ENCODE assay signal across 15 mouse cellular contexts in the genomic region with DNA sequence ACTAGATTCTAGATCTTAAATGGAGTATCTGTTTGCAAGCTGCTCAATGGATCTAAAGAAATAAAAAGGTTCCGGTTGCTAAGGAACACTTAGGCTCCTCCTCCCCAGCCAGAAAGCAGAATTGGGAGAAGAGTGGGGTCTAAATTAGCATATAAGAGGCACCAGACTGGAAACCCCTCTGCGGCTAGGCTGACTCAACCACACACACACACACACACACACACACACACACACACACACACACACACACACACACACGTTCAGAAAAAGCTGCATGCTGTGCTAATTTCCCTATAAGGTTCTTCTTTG.
DNase-seq lines count a peak whose midpoint lies in the region; ATAC-seq and TF ChIP-seq lines count a peak whose summit lies in the region.
"Had no signal": no experiment of that assay in that cellular context is flagged by ENCODE, and none has a peak within 500 bp of the region (broad histone marks: within the 10 kb centered on the region; RNA-seq: fewer than 3 reads in every experiment).

No protein-coding gene starts in this region.

- ATAC-seq in frontal cortex, adult (ENCODE audit: low TSS enrichment) = peak; percentile 38
- peak; percentile 62 for ATAC-seq in forebrain, postnatal 0 days

- H3K9me3 ChIP-seq in forebrain, postnatal 0 days (ENCODE audit: low read length) = no peaks in the 10 kb centered on the region
- H3K9me3 ChIP-seq: embryonic facial prominence, embryonic 15.5 days; liver, embryonic 15.5 days had no signal

- 33% methylated on average over 3 of the region's 3 CpGs for WGBS in forebrain, postnatal 0 days

- H3K4me1 ChIP-seq in forebrain, postnatal 0 days (ENCODE audit: insufficient read depth) = no peaks in the 10 kb centered on the region; the same call in 1 of the 2 replicates
- H3K4me1 ChIP-seq: embryonic facial prominence, embryonic 15.5 days; liver, embryonic 15.5 days had no signal

- DNase-seq in frontal cortex, postnatal 36 days (ENCODE audit: low spot score in 2 of 2) = no peak
- peak; percentile 2 to 6 for DNase-seq in right cerebral cortex, adult 2 months (ENCODE audit: low spot score in 2 of 2)
- no peak for DNase-seq in right cerebral cortex, postnatal 25 days
- no peak for DNase-seq in forebrain, postnatal 0 days
- DNase-seq in thymus, adult 18-20 months = no peak
- no peak for DNase-seq in kidney, adult 8-10 months
- DNase-seq in frontal cortex, postnatal 25 days (ENCODE audit: low spot score in 2 of 2) = no peak
- DNase-seq: adrenal gland, adult 8-10 months; B cell, adult 2 months; cerebellum, postnatal 25 days; lung, postnatal 36 days had no signal

- no peak overlapping the region for H3K9ac ChIP-seq in forebrain, postnatal 0 days
- H3K9ac ChIP-seq: embryonic facial prominence, embryonic 15.5 days; liver, embryonic 15.5 days had no signal

- no peak overlapping the region for H3K4me3 ChIP-seq in forebrain, postnatal 0 days (ENCODE audit: low read depth, low read length)
- H3K4me3 ChIP-seq: embryonic facial prominence, embryonic 15.5 days; heart, adult 2 months; liver, embryonic 15.5 days had no signal

- H3K27me3 ChIP-seq in forebrain, postnatal 0 days (ENCODE audit: insufficient read depth, low read length) = no peaks in the 10 kb centered on the region
- H3K27me3 ChIP-seq: embryonic facial prominence, embryonic 15.5 days; liver, embryonic 15.5 days had no signal

- H3K27ac ChIP-seq in forebrain, postnatal 0 days (ENCODE audit: low read depth, low read length) = no peak overlapping the region
- H3K27ac ChIP-seq: embryonic facial prominence, embryonic 15.5 days; heart, adult 2 months; liver, embryonic 15.5 days had no signal

- H3K36me3 ChIP-seq in forebrain, postnatal 0 days (ENCODE audit: insufficient read depth) = no peaks in the 10 kb centered on the region
- H3K36me3 ChIP-seq: embryonic facial prominence, embryonic 15.5 days; liver, embryonic 15.5 days had no signal

- H3K4me2 ChIP-seq in forebrain, postnatal 0 days (ENCODE audit: low read depth) = no peak overlapping the region
- H3K4me2 ChIP-seq: embryonic facial prominence, embryonic 15.5 days; liver, embryonic 15.5 days had no signal

- no peak for TF ChIP-seq CTCF in forebrain, postnatal 0 days (IDR thresholded peaks at IDR 0.05; ENCODE audit: low read depth)

Comparison
In these comparisons a context has a peak if more than half of its experiments do, and no peak if none do; other contexts are left out.
1. DNase-seq: peak in right cerebral cortex, adult 2 months (2 of 2); none in frontal cortex, postnatal 36 days (0 of 2), right cerebral cortex, postnatal 25 days (single experiment), forebrain, postnatal 0 days (single experiment), thymus, adult 18-20 months (0 of 2), kidney, adult 8-10 months (0 of 2) and frontal cortex, postnatal 25 days (0 of 2).